Mouse (Mus musculus): ENCODE measurements at regions not wholly inside any gene's neighbourhood (a gene's known extent, or its start where the extent isn't known, plus 50 kb on each side); places are given as distances from the start of the nearest gene placed in this dataset.

- DNase-seq (ENCODE audit: low spot score) (no peak), ATAC-seq (replicated peaks; ENCODE audit: low FRiP score, low read depth) (no peak)
- Histone ChIP-seq H3K27me3 (ENCODE audit: insufficient read depth, low read length) (no peaks in the 10 kb centered on the region), H3K9me3 (replicated peaks; ENCODE audit: low read length) (no peaks in the 10 kb centered on the region), H3K4me1 (replicated peaks; ENCODE audit: insufficient read depth, low read length) (no peaks in the 10 kb centered on the region), H3K9ac (ENCODE audit: low read depth, low read length) (no peak overlapping the region), H3K4me2 (ENCODE audit: low read length) (no peak overlapping the region), H3K27ac (no peak overlapping the region), H3K36me3 (ENCODE audit: insufficient read depth, low read length) (no peaks in the 10 kb centered on the region), H3K4me3 (replicated peaks; ENCODE audit: low read depth, low read length) (no peak overlapping the region)
- TF ChIP-seq CTCF (IDR thresholded peaks at IDR 0.05; ENCODE audit: low read depth), result no peak
- WGBS, result 59% methylated on average over 8 of the region's 8 CpGs
Measured at GRCm38 (mm10) chr2:75468851-75469250, 190.2 kb upstream of the Hnrnpa3 start.

GRCm38 (mm10) chr2:75469958-75470687 lies 188.9 kb upstream of the Hnrnpa3 start:
- Histone ChIP-seq H3K4me1 (replicated peaks; ENCODE audit: insufficient read depth, low read length) (no peaks in the 10 kb centered on the region), H3K4me3 (replicated peaks; ENCODE audit: low read depth, low read length) (no peak overlapping the region), H3K9ac (ENCODE audit: low read depth, low read length) (no peak overlapping the region), H3K27me3 (ENCODE audit: insufficient read depth, low read length) (no peaks in the 10 kb centered on the region), H3K9me3 (replicated peaks; ENCODE audit: low read length) (no peaks in the 10 kb centered on the region), H3K4me2 (ENCODE audit: low read length) (no peak overlapping the region), H3K27ac (no peak overlapping the region), H3K36me3 (ENCODE audit: insufficient read depth, low read length) (no peaks in the 10 kb centered on the region)
- DNase-seq (ENCODE audit: low spot score) (peak; percentile 55), ATAC-seq (replicated peaks; ENCODE audit: low FRiP score, low read depth) (no peak)
- no peak for TF ChIP-seq CTCF (IDR thresholded peaks at IDR 0.05; ENCODE audit: low read depth)
- WGBS, result 40% methylated on average over 15 of the region's 15 CpGs

- TF ChIP-seq CTCF (IDR thresholded peaks at IDR 0.05; ENCODE audit: low read depth), result no peak
- Histone ChIP-seq H3K27me3 (ENCODE audit: insufficient read depth, low read length) (no peaks in the 10 kb centered on the region), H3K36me3 (ENCODE audit: insufficient read depth, low read length) (no peaks in the 10 kb centered on the region), H3K4me1 (replicated peaks; ENCODE audit: insufficient read depth, low read length) (no peaks in the 10 kb centered on the region), H3K4me3 (replicated peaks; ENCODE audit: low read depth, low read length) (no peak overlapping the region), H3K4me2 (ENCODE audit: low read length) (no peak overlapping the region), H3K27ac (no peak overlapping the region), H3K9me3 (replicated peaks; ENCODE audit: low read length) (no peaks in the 10 kb centered on the region), H3K9ac (ENCODE audit: low read depth, low read length) (no peak overlapping the region)
- ATAC-seq (replicated peaks; ENCODE audit: low FRiP score, low read depth), result no peak
- 63% methylated on average over 9 of the region's 9 CpGs for WGBS
- no peak for DNase-seq (ENCODE audit: low spot score)
Measured at GRCm38 (mm10) chr2:75470688-75471054, 188.4 kb upstream of the Hnrnpa3 start.

- no peak for ATAC-seq (replicated peaks; ENCODE audit: low FRiP score, low read depth)
Measured at GRCm38 (mm10) chr2:75472489-75472888, 186.6 kb upstream of the Hnrnpa3 start.

GRCm38 (mm10) chr2:75474509-75474908 lies 184.6 kb upstream of the Hnrnpa3 start:
- no peak overlapping the region for H3K9ac ChIP-seq (ENCODE audit: low read depth, low read length)
- 24% methylated on average over 6 of the region's 6 CpGs for WGBS
- H3K9me3 ChIP-seq (replicated peaks; ENCODE audit: low read length), result no peaks in the 10 kb centered on the region
- no peak for DNase-seq (ENCODE audit: low spot score)
- peak; percentile 49; the same call in 1 of the 2 replicates for ATAC-seq (replicated peaks; ENCODE audit: low FRiP score, low read depth)
- H3K4me3 ChIP-seq (replicated peaks; ENCODE audit: low read depth, low read length), result no peak overlapping the region
- TF ChIP-seq CTCF (IDR thresholded peaks at IDR 0.05; ENCODE audit: low read depth), result no peak
- H3K4me2 ChIP-seq (ENCODE audit: low read length), result no peak overlapping the region
- no peaks in the 10 kb centered on the region for H3K27me3 ChIP-seq (ENCODE audit: insufficient read depth, low read length)
- H3K36me3 ChIP-seq (ENCODE audit: insufficient read depth, low read length), result no peaks in the 10 kb centered on the region
- no peak overlapping the region for H3K27ac ChIP-seq
- no peaks in the 10 kb centered on the region for H3K4me1 ChIP-seq (replicated peaks; ENCODE audit: insufficient read depth, low read length)

More at GRCm38 (mm10) chr2:75472489-75472888, 186.6 kb upstream of the Hnrnpa3 start:
- Histone ChIP-seq H3K36me3 (ENCODE audit: insufficient read depth, low read length) (no peaks in the 10 kb centered on the region), H3K27ac (no peak overlapping the region), H3K27me3 (ENCODE audit: insufficient read depth, low read length) (no peaks in the 10 kb centered on the region), H3K9ac (ENCODE audit: low read depth, low read length) (no peak overlapping the region), H3K4me2 (ENCODE audit: low read length) (no peak overlapping the region), H3K4me1 (replicated peaks; ENCODE audit: insufficient read depth, low read length) (no peaks in the 10 kb centered on the region), H3K9me3 (replicated peaks; ENCODE audit: low read length) (no peaks in the 10 kb centered on the region), H3K4me3 (replicated peaks; ENCODE audit: low read depth, low read length) (no peak overlapping the region)
- no peak for DNase-seq (ENCODE audit: low spot score)
- TF ChIP-seq CTCF (IDR thresholded peaks at IDR 0.05; ENCODE audit: low read depth), result no peak
- 88% methylated on average over 9 of the region's 9 CpGs for WGBS

GRCm38 (mm10) chr2:75476350-75476749 lies 182.7 kb upstream of the Hnrnpa3 start:
- DNase-seq (ENCODE audit: low spot score) (no peak), ATAC-seq (replicated peaks; ENCODE audit: low FRiP score, low read depth) (no peak)
- no peak for TF ChIP-seq CTCF (IDR thresholded peaks at IDR 0.05; ENCODE audit: low read depth)

GRCm38 (mm10) chr2:75477076-75477475 lies 182.0 kb upstream of the Hnrnpa3 start:
- Histone ChIP-seq H3K9me3 (replicated peaks; ENCODE audit: low read length) (no peaks in the 10 kb centered on the region), H3K27ac (no peak overlapping the region), H3K9ac (ENCODE audit: low read depth, low read length) (no peak overlapping the region), H3K36me3 (ENCODE audit: insufficient read depth, low read length) (no peaks in the 10 kb centered on the region), H3K4me1 (replicated peaks; ENCODE audit: insufficient read depth, low read length) (no peaks in the 10 kb centered on the region), H3K4me2 (ENCODE audit: low read length) (no peak overlapping the region), H3K27me3 (ENCODE audit: insufficient read depth, low read length) (no peaks in the 10 kb centered on the region), H3K4me3 (replicated peaks; ENCODE audit: low read depth, low read length) (no peak overlapping the region)
- WGBS, result 73% methylated on average over 8 of the region's 8 CpGs
- no peak for DNase-seq (ENCODE audit: low spot score)
- no peak for TF ChIP-seq CTCF (IDR thresholded peaks at IDR 0.05; ENCODE audit: low read depth)
- ATAC-seq (replicated peaks; ENCODE audit: low FRiP score, low read depth), result no peak

More at GRCm38 (mm10) chr2:75476350-75476749, 182.7 kb upstream of the Hnrnpa3 start:
- no peaks in the 10 kb centered on the region for H3K4me1 ChIP-seq (replicated peaks; ENCODE audit: insufficient read depth, low read length)
- H3K36me3 ChIP-seq (ENCODE audit: insufficient read depth, low read length), result no peaks in the 10 kb centered on the region
- H3K4me3 ChIP-seq (replicated peaks; ENCODE audit: low read depth, low read length), result no peak overlapping the region
- H3K27me3 ChIP-seq (ENCODE audit: insufficient read depth, low read length), result no peaks in the 10 kb centered on the region
- 91% methylated on average over 1 of the region's 1 CpGs for WGBS
- H3K4me2 ChIP-seq (ENCODE audit: low read length), result no peak overlapping the region
- H3K9ac ChIP-seq (ENCODE audit: low read depth, low read length), result no peak overlapping the region
- H3K27ac ChIP-seq, result no peak overlapping the region
- H3K9me3 ChIP-seq (replicated peaks; ENCODE audit: low read length), result no peaks in the 10 kb centered on the region
